Mouse (Mus musculus): ENCODE measurements around the gene Tmem129. TPM values are rescaled to one million over a fixed set of nuclear protein-coding genes. Genes with fewer than 3 reads are reported as not detected.

The Tmem129 gene
- polyA plus RNA-seq, 1 experiment from 2014 or later: 35.7 TPM

GRCm38 (mm10) chr5:33681611-33682388 is 23.6 kb upstream of the Tmem129 start:
- peak overlapping the region; percentile 7; the same call in 1 of the 2 replicates for H3K4me2 ChIP-seq
- no peaks in the 10 kb centered on the region for H3K9me3 ChIP-seq (ENCODE audit: control insufficient read depth, low read length)
- peak overlapping the region; percentile 34 for H3K27ac ChIP-seq (ENCODE audit: low read depth, low read length)
- H3K4me3 ChIP-seq (ENCODE audit: low read depth, low read length): no peak overlapping the region
- H3K36me3 ChIP-seq (ENCODE audit: control insufficient read depth, insufficient read depth, low read length): no peaks in the 10 kb centered on the region
- peak; percentile 65 for DNase-seq (ENCODE audit: low spot score)
- WGBS: 31% methylated on average over 15 of the region's 15 CpGs
- H3K4me1 ChIP-seq (replicated peaks; ENCODE audit: control insufficient read depth, insufficient read depth, low read length): peaks cover 19% of the 10 kb centered on the region
- H3K9ac ChIP-seq (ENCODE audit: low read depth, low read length): peak overlapping the region; percentile 13; the same call in 1 of the 2 replicates
- peak; percentile 89 for ATAC-seq (replicated peaks; ENCODE audit: low FRiP score)
- H3K27me3 ChIP-seq (replicated peaks; ENCODE audit: control insufficient read depth, insufficient read depth, low read length): no peaks in the 10 kb centered on the region

GRCm38 (mm10) chr5:33681044-33681443 is 22.8 kb upstream of the Tmem129 start:
- no peak overlapping the region for H3K4me2 ChIP-seq
- no peak for ATAC-seq (replicated peaks; ENCODE audit: low FRiP score)
- H3K27ac ChIP-seq (ENCODE audit: low read depth, low read length): peak overlapping the region; percentile 34
- no peak for DNase-seq (ENCODE audit: low spot score)
- peak overlapping the region; percentile 13 for H3K9ac ChIP-seq (ENCODE audit: low read depth, low read length)
- no peaks in the 10 kb centered on the region for H3K36me3 ChIP-seq (ENCODE audit: control insufficient read depth, insufficient read depth, low read length)
- H3K27me3 ChIP-seq (replicated peaks; ENCODE audit: control insufficient read depth, insufficient read depth, low read length): no peaks in the 10 kb centered on the region
- peaks cover 19% of the 10 kb centered on the region for H3K4me1 ChIP-seq (replicated peaks; ENCODE audit: control insufficient read depth, insufficient read depth, low read length)
- 34% methylated on average over 3 of the region's 3 CpGs for WGBS
- H3K9me3 ChIP-seq (ENCODE audit: control insufficient read depth, low read length): no peaks in the 10 kb centered on the region
- no peak overlapping the region for H3K4me3 ChIP-seq (ENCODE audit: low read depth, low read length)

GRCm38 (mm10) chr5:33678244-33678643 is 20.0 kb upstream of the Tmem129 start:
- Histone ChIP-seq H3K4me1 (replicated peaks; ENCODE audit: control insufficient read depth, insufficient read depth, low read length) (peaks cover 19% of the 10 kb centered on the region), H3K27me3 (replicated peaks; ENCODE audit: control insufficient read depth, insufficient read depth, low read length) (no peaks in the 10 kb centered on the region), H3K36me3 (ENCODE audit: control insufficient read depth, insufficient read depth, low read length) (peaks cover 1% of the 10 kb centered on the region; the same call in 1 of the 2 replicates), H3K4me3 (ENCODE audit: low read depth, low read length) (no peak overlapping the region), H3K9ac (ENCODE audit: low read depth, low read length) (no peak overlapping the region), H3K4me2 (no peak overlapping the region), H3K9me3 (ENCODE audit: control insufficient read depth, low read length) (no peaks in the 10 kb centered on the region), H3K27ac (ENCODE audit: low read depth, low read length) (no peak overlapping the region)
- no peak for DNase-seq (ENCODE audit: low spot score)
- 87% methylated on average over 5 of the region's 5 CpGs for WGBS
- no peak for ATAC-seq (replicated peaks; ENCODE audit: low FRiP score)

- peak; percentile 62 for DNase-seq (ENCODE audit: low spot score)
- Histone ChIP-seq H3K4me2 (no peak overlapping the region), H3K27ac (ENCODE audit: low read depth, low read length) (no peak overlapping the region), H3K36me3 (ENCODE audit: control insufficient read depth, insufficient read depth, low read length) (peaks cover 15% of the 10 kb centered on the region), H3K9ac (ENCODE audit: low read depth, low read length) (no peak overlapping the region), H3K4me1 (replicated peaks; ENCODE audit: control insufficient read depth, insufficient read depth, low read length) (peaks cover 6% of the 10 kb centered on the region), H3K9me3 (ENCODE audit: control insufficient read depth, low read length) (no peaks in the 10 kb centered on the region), H3K27me3 (replicated peaks; ENCODE audit: control insufficient read depth, insufficient read depth, low read length) (no peaks in the 10 kb centered on the region), H3K4me3 (ENCODE audit: low read depth, low read length) (no peak overlapping the region)
- ATAC-seq (replicated peaks; ENCODE audit: low FRiP score): 0 out of 2 replicates have a peak, but pooled peaks have one; percentile 23
- 3% methylated on average over 1 of the region's 1 CpGs for whole genome bisulfite sequencing
These were observed 17.7 kb upstream of the Tmem129 start for GRCm38 (mm10) chr5:33675964-33676363.

DNA sequence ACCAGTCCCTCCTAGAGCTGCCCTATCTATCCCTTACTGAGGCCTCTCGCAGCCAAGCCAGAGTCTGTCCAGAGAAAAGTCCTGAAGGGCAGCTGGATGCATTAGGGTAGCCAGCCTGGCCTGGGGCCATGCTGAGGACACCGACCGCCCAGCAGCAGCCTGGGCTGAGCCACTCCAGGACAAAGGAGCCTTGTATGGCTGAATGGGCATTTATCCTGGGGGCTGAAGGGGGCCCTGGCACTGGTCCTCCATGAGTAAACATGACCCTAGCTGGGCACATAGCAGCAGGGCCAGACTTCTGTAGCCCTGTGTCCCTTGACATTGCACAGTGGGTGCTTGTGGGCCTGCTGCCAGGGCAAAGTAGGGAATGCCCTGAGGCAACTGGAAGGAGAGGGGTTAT is 16.2 kb upstream of the Tmem129 start:
- 88% methylated on average over 3 of the region's 3 CpGs for WGBS
- Histone ChIP-seq H3K9me3 (ENCODE audit: control insufficient read depth, low read length) (no peaks in the 10 kb centered on the region), H3K9ac (ENCODE audit: low read depth, low read length) (no peak overlapping the region), H3K4me2 (no peak overlapping the region), H3K4me1 (replicated peaks; ENCODE audit: control insufficient read depth, insufficient read depth, low read length) (no peaks in the 10 kb centered on the region), H3K27me3 (replicated peaks; ENCODE audit: control insufficient read depth, insufficient read depth, low read length) (no peaks in the 10 kb centered on the region), H3K36me3 (ENCODE audit: control insufficient read depth, insufficient read depth, low read length) (peaks cover 30% of the 10 kb centered on the region), H3K4me3 (ENCODE audit: low read depth, low read length) (no peak overlapping the region), H3K27ac (ENCODE audit: low read depth, low read length) (no peak overlapping the region)
- no peak for DNase-seq (ENCODE audit: low spot score)
- ATAC-seq (replicated peaks; ENCODE audit: low FRiP score): no peak

DNA sequence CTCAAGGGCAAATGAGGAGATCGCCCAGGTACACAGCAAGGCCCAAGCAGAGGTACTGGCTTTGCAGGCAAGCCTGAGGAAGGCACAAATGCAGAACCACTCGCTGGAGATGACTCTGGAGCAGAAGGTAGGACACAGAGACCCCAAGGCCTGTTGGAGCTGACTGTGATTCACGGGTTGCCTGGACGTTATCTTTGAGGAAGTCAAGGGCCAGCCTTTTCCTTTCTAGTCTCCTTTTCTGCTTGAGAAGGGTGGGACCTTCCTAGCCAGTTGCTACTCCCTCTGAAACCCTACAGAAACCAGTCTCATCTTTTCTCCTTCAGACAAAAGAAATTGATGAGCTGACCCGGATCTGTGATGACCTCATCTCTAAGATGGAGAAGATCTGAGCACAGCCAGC is 13.4 kb upstream of the Tmem129 start:
- 36% methylated on average over 5 of the region's 5 CpGs for WGBS
- H3K36me3 ChIP-seq (ENCODE audit: control insufficient read depth, insufficient read depth, low read length): peaks cover 54% of the 10 kb centered on the region

DNA sequence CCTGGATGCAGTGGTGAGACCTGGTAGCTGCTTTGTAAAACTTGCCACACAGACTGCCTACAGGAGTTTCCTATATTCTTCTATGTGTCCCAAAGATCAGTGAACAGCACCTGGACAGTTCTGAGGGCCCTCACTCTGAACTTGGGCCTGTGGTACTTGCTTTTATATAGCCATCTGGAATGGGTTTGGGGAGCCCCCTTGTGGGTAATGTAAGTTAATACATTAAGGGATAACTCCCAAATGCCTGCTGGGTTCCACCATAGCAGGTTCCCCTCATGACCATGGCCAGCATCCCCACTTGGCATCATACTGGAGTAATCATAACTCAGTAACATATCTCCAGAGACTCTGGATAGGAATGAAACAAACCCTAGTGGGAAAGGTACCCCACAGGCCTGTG is 10.0 kb upstream of the Tmem129 start:
- H3K4me3 ChIP-seq (ENCODE audit: low read depth, low read length): no peak overlapping the region
- no peak overlapping the region for H3K4me2 ChIP-seq
- ATAC-seq (replicated peaks; ENCODE audit: low FRiP score) (no peak), DNase-seq (ENCODE audit: low spot score) (no peak)
- H3K27me3 ChIP-seq (replicated peaks; ENCODE audit: control insufficient read depth, insufficient read depth, low read length): no peaks in the 10 kb centered on the region
- H3K4me1 ChIP-seq (replicated peaks; ENCODE audit: control insufficient read depth, insufficient read depth, low read length): no peaks in the 10 kb centered on the region
- peaks cover 69% of the 10 kb centered on the region for H3K36me3 ChIP-seq (ENCODE audit: control insufficient read depth, insufficient read depth, low read length)
- no peaks in the 10 kb centered on the region for H3K9me3 ChIP-seq (ENCODE audit: control insufficient read depth, low read length)
- no peak overlapping the region for H3K27ac ChIP-seq (ENCODE audit: low read depth, low read length)
- H3K9ac ChIP-seq (ENCODE audit: low read depth, low read length): no peak overlapping the region

More for the DNA sequence above, 13.4 kb upstream of the Tmem129 start:
- Histone ChIP-seq H3K9ac (ENCODE audit: low read depth, low read length) (no peak overlapping the region), H3K4me3 (ENCODE audit: low read depth, low read length) (no peak overlapping the region), H3K27me3 (replicated peaks; ENCODE audit: control insufficient read depth, insufficient read depth, low read length) (no peaks in the 10 kb centered on the region), H3K9me3 (ENCODE audit: control insufficient read depth, low read length) (no peaks in the 10 kb centered on the region), H3K27ac (ENCODE audit: low read depth, low read length) (no peak overlapping the region), H3K4me2 (no peak overlapping the region), H3K4me1 (replicated peaks; ENCODE audit: control insufficient read depth, insufficient read depth, low read length) (no peaks in the 10 kb centered on the region)
- ATAC-seq (replicated peaks; ENCODE audit: low FRiP score): no peak
- no peak for DNase-seq (ENCODE audit: low spot score)

DNA sequence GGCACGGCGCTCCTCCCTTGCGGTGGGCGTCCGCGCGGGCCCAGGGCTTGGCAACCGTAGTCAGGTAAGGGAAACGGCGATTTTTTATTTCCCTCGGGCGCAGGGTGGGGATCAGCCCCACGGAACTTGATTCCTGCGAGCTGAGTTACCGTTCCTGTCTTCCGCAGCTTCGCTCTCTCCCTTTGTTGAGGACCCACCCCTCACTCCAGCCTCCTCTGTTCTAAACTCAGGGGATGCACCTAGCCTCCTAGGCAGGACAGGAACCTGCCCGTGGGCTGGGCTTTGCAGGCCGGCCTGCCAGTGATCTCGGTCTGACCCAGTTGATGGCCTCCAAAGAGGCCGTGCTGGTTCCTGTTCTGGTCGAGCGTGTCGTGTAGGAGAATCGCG is 441 bp upstream of the Tmem129 start:
- peaks cover 22% of the 10 kb centered on the region for H3K36me3 ChIP-seq (ENCODE audit: control insufficient read depth, insufficient read depth, low read length)
- peak overlapping the region; percentile 87 for H3K4me3 ChIP-seq (ENCODE audit: low read depth, low read length)
- H3K9ac ChIP-seq (ENCODE audit: low read depth, low read length): peak overlapping the region; percentile 92
- ATAC-seq (replicated peaks; ENCODE audit: low FRiP score) (peak; percentile 22), DNase-seq (ENCODE audit: low spot score) (no peak)
- no peaks in the 10 kb centered on the region for H3K27me3 ChIP-seq (replicated peaks; ENCODE audit: control insufficient read depth, insufficient read depth, low read length)
- H3K9me3 ChIP-seq (ENCODE audit: control insufficient read depth, low read length): no peaks in the 10 kb centered on the region
- H3K4me1 ChIP-seq (replicated peaks; ENCODE audit: control insufficient read depth, insufficient read depth, low read length): peaks cover 15% of the 10 kb centered on the region
- peak overlapping the region; percentile 92 for H3K27ac ChIP-seq (ENCODE audit: low read depth, low read length)
- under 1% methylated on average over 26 of the region's 26 CpGs for WGBS
- H3K4me2 ChIP-seq: peak overlapping the region; percentile 91

GRCm38 (mm10) chr5:33657251-33657786 is 897 bp downstream of the Tmem129 start:
- Histone ChIP-seq H3K4me3 (ENCODE audit: low read depth, low read length) (peak overlapping the region; percentile 87), H3K9me3 (ENCODE audit: control insufficient read depth, low read length) (no peaks in the 10 kb centered on the region), H3K4me1 (replicated peaks; ENCODE audit: control insufficient read depth, insufficient read depth, low read length) (peaks cover 21% of the 10 kb centered on the region), H3K27me3 (replicated peaks; ENCODE audit: control insufficient read depth, insufficient read depth, low read length) (no peaks in the 10 kb centered on the region), H3K9ac (ENCODE audit: low read depth, low read length) (peak overlapping the region; percentile 89), H3K36me3 (ENCODE audit: control insufficient read depth, insufficient read depth, low read length) (peaks cover 19% of the 10 kb centered on the region), H3K4me2 (peak overlapping the region; percentile 92), H3K27ac (ENCODE audit: low read depth, low read length) (peak overlapping the region; percentile 74)
- under 1% methylated on average over 32 of the region's 32 CpGs for WGBS
- DNase-seq (ENCODE audit: low spot score) (no peak), ATAC-seq (replicated peaks; ENCODE audit: low FRiP score) (peak; percentile 49)
